Mouse (Mus musculus) kidney, embryonic 16.5 days (tissue): ENCODE results near the gene Mtg1. TPM values are rescaled to one million over a fixed set of nuclear protein-coding genes. Genes with fewer than 3 reads are reported as not detected.
"Not testable (repeated sequence)": the region's sequence is repeated elsewhere in the genome, so short reads cannot be mapped to it uniquely, and the experiment has no call there.

Experiments used
- ATAC-seq: fragments of 200-750 bp; cut with Nextera tagmentation; 2 replicates; pipeline ENCODE4 v1.8.0; 2017; ENCODE audit warnings: moderate TSS enrichment; ENCODE audit not compliant: low FRiP score, low TSS enrichment
- H3K27ac ChIP-seq: fragments of 300-500 bp; sonication (generic); 2 replicates; pipeline ENCODE4 v1.5.1; 2014; ENCODE audit warnings: low read length
- H3K27me3 ChIP-seq: fragments of 300-500 bp; sonication (generic); 2 replicates; pipeline ENCODE4 v1.6.1; 2014; ENCODE audit warnings: low read length, control low read depth, mixed read lengths; ENCODE audit not compliant: insufficient read depth
- H3K36me3 ChIP-seq: fragments of 300-500 bp; sonication (generic); 2 replicates; pipeline ENCODE4 v1.6.1; 2014; ENCODE audit warnings: low read length, control low read depth, mixed read lengths; ENCODE audit not compliant: insufficient read depth
- H3K4me1 ChIP-seq: fragments of 300-500 bp; sonication (generic); 2 replicates; pipeline ENCODE4 v1.6.1; 2014; ENCODE audit warnings: low read length, control low read depth, mixed read lengths; ENCODE audit not compliant: insufficient read depth
- H3K4me2 ChIP-seq: fragments of 300-500 bp; sonication (generic); replicated peaks from 2 replicates; pipeline ENCODE4 v1.6.1; 2014; ENCODE audit warnings: low read depth, low read length
- H3K4me3 ChIP-seq: fragments of 300-500 bp; sonication (generic); 2 replicates; pipeline ENCODE4 v1.5.1; 2014; ENCODE audit warnings: mild to moderate bottlenecking, low read length
- H3K9ac ChIP-seq: fragments of 300-500 bp; sonication (generic); replicated peaks from 2 replicates; pipeline ENCODE4 v1.6.1; 2014; ENCODE audit warnings: low read length
- H3K9me3 ChIP-seq: fragments of 300-500 bp; sonication (generic); 2 replicates; pipeline ENCODE4 v1.6.1; 2016; ENCODE audit warnings: low read length, control low read depth
- WGBS: fragments of 180-500 bp; shearing (Covaris S2); extraction: QIAGEN DNeasy Blood & Tissue Kit; methylation state at CpG from one replicate; pipeline ENCODE4 v1.1.7; 2014; 5-methylcytosine and 5-hydroxymethylcytosine counted together
- polyA plus RNA-seq: library from polyadenylated mRNA; unstranded; fragments of >200 nt; fragmentation: Nextera tagmentation; extraction: Ambion mirVana; gene quantifications from 2 replicates; pipeline ENCODE4 v1.2.1, GENCODE M21; 2015

Gene Mtg1
- polyA plus RNA-seq, 1 experiment from 2014 or later, result 33.8 TPM

- Histone ChIP-seq H3K4me3 (peak overlapping the region; percentile 90), H3K27me3 (no peaks in the 10 kb centered on the region), H3K9ac (peak overlapping the region; percentile 95), H3K27ac (peak overlapping the region; percentile 73; the same call in 1 of the 2 replicates), H3K36me3 (peaks cover 12% of the 10 kb centered on the region), H3K9me3 (no peaks in the 10 kb centered on the region), H3K4me1 (peaks cover 10% of the 10 kb centered on the region), H3K4me2 (peak overlapping the region; percentile 88)
- no peak; the same call in 1 of the 2 replicates for ATAC-seq
- WGBS, result 4% methylated on average over 5 of the region's 5 CpGs
Measured at GRCm38 (mm10) chr7:140126022-140126350, 11.4 kb upstream of the Mtg1 start.

- no peak overlapping the region for H3K4me3 ChIP-seq
- no peak overlapping the region for H3K4me2 ChIP-seq
- no peaks in the 10 kb centered on the region for H3K9me3 ChIP-seq
- no peak for ATAC-seq
- no peak overlapping the region for H3K27ac ChIP-seq
- H3K27me3 ChIP-seq, result no peaks in the 10 kb centered on the region
- no peak overlapping the region for H3K9ac ChIP-seq
- H3K36me3 ChIP-seq, result peaks cover 12% of the 10 kb centered on the region
- peaks cover 10% of the 10 kb centered on the region for H3K4me1 ChIP-seq
- 86% methylated on average over 3 of the region's 3 CpGs for WGBS
Measured at GRCm38 (mm10) chr7:140126934-140127333, 10.4 kb upstream of the Mtg1 start.

GRCm38 (mm10) chr7:140127911-140128310 lies 9.5 kb upstream of the Mtg1 start:
- no peak overlapping the region for H3K27ac ChIP-seq
- H3K27me3 ChIP-seq, result no peaks in the 10 kb centered on the region
- no peak overlapping the region for H3K4me2 ChIP-seq
- no peaks in the 10 kb centered on the region for H3K9me3 ChIP-seq
- WGBS, result 83% methylated on average over 2 of the region's 2 CpGs
- H3K9ac ChIP-seq, result no peak overlapping the region
- no peak overlapping the region for H3K4me3 ChIP-seq
- peaks cover 12% of the 10 kb centered on the region for H3K36me3 ChIP-seq
- ATAC-seq, result no peak
- peaks cover 10% of the 10 kb centered on the region for H3K4me1 ChIP-seq

- H3K27me3 ChIP-seq, H3K9me3 ChIP-seq, H3K4me3 ChIP-seq, H3K4me2 ChIP-seq, H3K4me1 ChIP-seq, ATAC-seq, H3K9ac ChIP-seq, H3K27ac ChIP-seq: not testable (repeated sequence)
- peaks cover 18% of the 10 kb centered on the region for H3K36me3 ChIP-seq
- 92% methylated on average over 7 of the region's 7 CpGs for WGBS
Measured at GRCm38 (mm10) chr7:140132184-140132583, 5.2 kb upstream of the Mtg1 start.

- peaks cover 17% of the 10 kb centered on the region for H3K36me3 ChIP-seq
- H3K9me3 ChIP-seq, H3K4me1 ChIP-seq, H3K27ac ChIP-seq, H3K9ac ChIP-seq, H3K4me3 ChIP-seq, ATAC-seq, H3K4me2 ChIP-seq, H3K27me3 ChIP-seq: not testable (repeated sequence)
- 97% methylated on average over 3 of the region's 7 CpGs for WGBS
Measured at GRCm38 (mm10) chr7:140134033-140134432, 3.3 kb upstream of the Mtg1 start.

GRCm38 (mm10) chr7:140135106-140135770 lies 2.1 kb upstream of the Mtg1 start:
- Histone ChIP-seq H3K4me1 (peaks cover 6% of the 10 kb centered on the region), H3K4me2 (no peak overlapping the region)
- WGBS, result 92% methylated on average over 5 of the region's 5 CpGs

GRCm38 (mm10) chr7:140138021-140138310 lies 602 bp downstream of the Mtg1 start:
- H3K36me3 ChIP-seq, result 0 out of 2 replicates have a peak, but pooled peaks cover 5% of the 10 kb centered on the region
- H3K27ac ChIP-seq, result peak overlapping the region; percentile 84
- no peaks in the 10 kb centered on the region for H3K9me3 ChIP-seq
- peak overlapping the region; percentile 94 for H3K9ac ChIP-seq
- peak overlapping the region; percentile 76 for H3K4me3 ChIP-seq
- peak overlapping the region; percentile 80 for H3K4me2 ChIP-seq
- H3K27me3 ChIP-seq, result no peaks in the 10 kb centered on the region
- WGBS, result 3% methylated on average over 8 of the region's 8 CpGs
- H3K4me1 ChIP-seq, result peaks cover 6% of the 10 kb centered on the region
- ATAC-seq, result no peak

More at GRCm38 (mm10) chr7:140135106-140135770, 2.1 kb upstream of the Mtg1 start:
- peaks cover 9% of the 10 kb centered on the region; the same call in 1 of the 2 replicates for H3K36me3 ChIP-seq
- H3K9ac ChIP-seq, result no peak overlapping the region
- no peaks in the 10 kb centered on the region for H3K27me3 ChIP-seq
- ATAC-seq, result no peak
- H3K9me3 ChIP-seq, result no peaks in the 10 kb centered on the region
- no peak overlapping the region for H3K27ac ChIP-seq
- H3K4me3 ChIP-seq, result no peak overlapping the region

- peaks cover 6% of the 10 kb centered on the region for H3K4me1 ChIP-seq
- 5% methylated on average over 14 of the region's 14 CpGs for WGBS
- H3K36me3 ChIP-seq, result no peaks in the 10 kb centered on the region
- H3K27me3 ChIP-seq, result no peaks in the 10 kb centered on the region
- ATAC-seq, result no peak
- H3K9me3 ChIP-seq, result no peaks in the 10 kb centered on the region
- no peak overlapping the region for H3K4me3 ChIP-seq
- no peak overlapping the region for H3K27ac ChIP-seq
- H3K9ac ChIP-seq, result no peak overlapping the region
- no peak overlapping the region for H3K4me2 ChIP-seq
Measured at GRCm38 (mm10) chr7:140141350-140141749, 4.0 kb downstream of the Mtg1 start.

GRCm38 (mm10) chr7:140144550-140144949 lies 7.2 kb downstream of the Mtg1 start:
- Histone ChIP-seq H3K4me3 (no peak overlapping the region), H3K4me2 (no peak overlapping the region), H3K9me3 (no peaks in the 10 kb centered on the region), H3K27ac (no peak overlapping the region), H3K4me1 (no peaks in the 10 kb centered on the region), H3K36me3 (0 out of 2 replicates have a peak, but pooled peaks cover 3% of the 10 kb centered on the region), H3K9ac (no peak overlapping the region), H3K27me3 (no peaks in the 10 kb centered on the region)
- WGBS, result 86% methylated on average over 4 of the region's 4 CpGs
- no peak for ATAC-seq

GRCm38 (mm10) chr7:140153383-140153782 lies 16.0 kb downstream of the Mtg1 start:
- ATAC-seq, result no peak
- Histone ChIP-seq H3K4me2 (peak overlapping the region; percentile 50), H3K9me3 (no peaks in the 10 kb centered on the region), H3K27ac (no peak overlapping the region), H3K36me3 (no peaks in the 10 kb centered on the region), H3K9ac (peak overlapping the region; percentile 34; the same call in 1 of the 2 replicates), H3K27me3 (peaks cover 19% of the 10 kb centered on the region), H3K4me1 (peaks cover 9% of the 10 kb centered on the region; the same call in 1 of the 2 replicates), H3K4me3 (peak overlapping the region; percentile 34)
- WGBS, result 5% methylated on average over 28 of the region's 28 CpGs
